Mouse (Mus musculus) thymus, adult 2 months (tissue): ENCODE measurements around the gene Dennd2c.

Experiments
- CTCF ChIP-seq: fragments of 200-500 bp; IDR thresholded peaks from 2 replicates; pipeline ENCODE4 v1.5.1; 2012; ENCODE audit warnings: mild to moderate bottlenecking, control low read depth, low read length, moderate library complexity, borderline replicate concordance; ENCODE audit not compliant: control insufficient read depth, poor library complexity, insufficient read depth; ENCODE audit errors: extremely low read depth
- POLR2A ChIP-seq: fragments of 200-500 bp; IDR thresholded peaks from 2 replicates; pipeline ENCODE4 v1.6.1; 2012; ENCODE audit warnings: mild to moderate bottlenecking, low read length, control low read depth, moderate library complexity; ENCODE audit not compliant: control insufficient read depth, poor library complexity, insufficient read depth; ENCODE audit errors: extremely low read depth

DNA sequence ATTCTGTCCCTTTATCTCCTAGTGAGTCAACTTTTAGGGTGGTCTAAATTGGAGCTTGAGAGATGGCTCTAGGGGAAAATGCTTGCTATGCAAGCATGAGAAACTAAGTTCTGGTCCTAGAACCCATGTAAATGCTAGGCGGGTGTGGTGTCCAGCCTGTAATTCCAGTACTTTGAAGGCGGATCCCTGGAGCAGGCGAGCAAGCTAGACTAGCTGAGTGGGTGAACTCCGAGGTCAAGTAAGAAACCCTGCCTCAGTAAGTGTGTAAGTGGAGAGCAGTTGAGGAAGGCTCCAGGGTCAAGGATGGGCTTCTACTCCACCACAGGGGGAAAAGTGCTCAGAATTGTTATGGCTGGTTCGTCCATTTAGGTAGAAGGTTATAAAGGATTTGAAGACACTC, 25.3 kb downstream of the Dennd2c start:
- TF ChIP-seq CTCF (no peak), POLR2A (no peak)
